Mouse (Mus musculus): ENCODE data around the gene Gm3880. TPM values are rescaled to one million over a fixed set of nuclear protein-coding genes. Genes with fewer than 3 reads are reported as not detected.

Gm3880 gene
- polyA plus RNA-seq, 1 experiment from 2014 or later: not detected

- Histone ChIP-seq H3K27ac (ENCODE audit: poor library complexity, severe bottlenecking) (peak within 1 kb of the TSS; percentile 51), H3K4me1 (replicated peaks) (0 out of 2 replicates have a peak, but pooled peaks cover 4% of the 10 kb centered on the region), H3K36me3 (no peaks in the 10 kb centered on the region), H3K27me3 (replicated peaks) (peaks cover 9% of the 10 kb centered on the region), H3K4me3 (peak within 1 kb of the TSS; percentile 65), H3K9ac (peak within 1 kb of the TSS; percentile 74), H3K4me2 (peak within 1 kb of the TSS; percentile 68), H3K9me3 (replicated peaks) (no peaks in the 10 kb centered on the region; the same call in 1 of the 2 replicates)
- ATAC-seq (ENCODE audit: insufficient number of reproducible peaks, low FRiP score): peak; percentile 93
- 17% methylated on average over 60 of the region's 60 CpGs for WGBS
Measured at GRCm38 (mm10) chrX:102643823-102644572, 42.8 kb downstream of the Gm3880 start, which contains the start of gene Phka1. Phka1 (minus strand) TSS chrX:102644246.

Other genes with a start within 250 kb of the Gm3880 start
- gene Hdac8, start 181.6 kb downstream of the Gm3880 start, polyA plus RNA-seq (2016; fragmentation: Nextera tagmentation; extraction: Ambion mirVana): 5.2 and 6.8 TPM in 2 replicates
- 12.5 and 12.8 TPM in 2 replicates for gene Phka1, start 42.7 kb downstream of the Gm3880 start, polyA plus RNA-seq (2016; fragmentation: Nextera tagmentation; extraction: Ambion mirVana)
- gene Gm9112, start 20.7 kb upstream of the Gm3880 start, polyA plus RNA-seq (2016; fragmentation: Nextera tagmentation; extraction: Ambion mirVana): not detected in 2 replicates
- gene Dmrtc1b, start 20.9 kb upstream of the Gm3880 start, polyA plus RNA-seq (2016; fragmentation: Nextera tagmentation; extraction: Ambion mirVana): not detected in 2 replicates
- not detected in 2 replicates for gene Dmrtc1c1, start 116.0 kb upstream of the Gm3880 start, polyA plus RNA-seq (2016; fragmentation: Nextera tagmentation; extraction: Ambion mirVana)
- not detected in 2 replicates for gene Dmrtc1c2, start 167.6 kb upstream of the Gm3880 start, polyA plus RNA-seq (2016; fragmentation: Nextera tagmentation; extraction: Ambion mirVana)
- not detected in 2 replicates for gene 1700031F05Rik, start 181.0 kb upstream of the Gm3880 start, polyA plus RNA-seq (2016; fragmentation: Nextera tagmentation; extraction: Ambion mirVana)
- 0.18 and 0.33 TPM in 2 replicates for gene Dmrtc1a, start 221.7 kb upstream of the Gm3880 start, polyA plus RNA-seq (2016; fragmentation: Nextera tagmentation; extraction: Ambion mirVana)
- gene 1700011M02Rik, start 221.9 kb upstream of the Gm3880 start, polyA plus RNA-seq (2016; fragmentation: Nextera tagmentation; extraction: Ambion mirVana): not detected in 2 replicates
- gene 1700018G05Rik, start 241.4 kb upstream of the Gm3880 start, polyA plus RNA-seq (2016; fragmentation: Nextera tagmentation; extraction: Ambion mirVana): not detected in 2 replicates